Mouse (Mus musculus) left cerebral cortex, postnatal 14 days (tissue): ENCODE measurements around the gene Pim2. TPM values are rescaled to one million over a fixed set of nuclear protein-coding genes. Genes with fewer than 3 reads are reported as not detected.
A peak's percentile ranks its signal among the peaks of the same experiment; 100 is the strongest.
"Not testable (repeated sequence)": the region's sequence is repeated elsewhere in the genome, so short reads cannot be mapped to it uniquely, and the experiment has no call there.

Experiments
- DNase-seq, 2 experiments: peaks; one replicate each; pipeline ENCODE4 v3.0.0; 2021 to 2022; ENCODE audit warnings: low spot score in 2 of 2, mixed read lengths in 1 of 2
- intact Hi-C: fragments of 180-260 bp; cut with DNase I; formaldehyde crosslinking; loops from one replicate; pipeline ENCODE4 v1.15.1; 2025
- total RNA-seq, 2 experiments: library from RNA; stranded (reverse); gene quantifications; 2 replicates each; pipeline ENCODE4 v1.2.3; 2021

Pim2 gene
- total RNA-seq, 2 experiments from 2014 or later: 53.9 to 56.1 TPM

- intact Hi-C loops: loop anchor here (2.0 kb wide), 1 partner anchor 20 kb away; the partner anchor contains the start of gene Pim2
- DNase-seq: peak; percentile 88 to 91
Observed at GRCm38 (mm10) chrX:7898880-7899874, 21.1 kb downstream of the Pim2 start, which contains the start of the genes Pqbp1 and Timm17b. Gene Pqbp1 (minus strand): TSS chrX:7899269. Gene Timm17b (plus strand): TSS chrX:7899357.

- intact Hi-C loops: no loop called here
Observed at GRCm38 (mm10) chrX:7904441-7904840, 26.4 kb downstream of the Pim2 start.

GRCm38 (mm10) chrX:7907735-7908134 is 29.7 kb downstream of the Pim2 start, which contains the start of gene Gm10491:
Gene Gm10491 (minus strand): TSS chrX:7907835.
- DNase-seq: no peak
- intact Hi-C loops: no loop called here

More at GRCm38 (mm10) chrX:7904441-7904840, 26.4 kb downstream of the Pim2 start:
- DNase-seq: no peak

GRCm38 (mm10) chrX:7909242-7909641 is 31.2 kb downstream of the Pim2 start, which contains the start of gene Gm10490:
Gene Gm10490 (plus strand): TSS chrX:7909542.
- DNase-seq, intact Hi-C loops: not testable (repeated sequence)

- intact Hi-C loops: loop anchor here (5.0 kb wide), 1 partner anchor 107 kb away; the partner anchor contains the start of gene Glod5
- DNase-seq: no peak
Observed at GRCm38 (mm10) chrX:7910473-7910872, 32.4 kb downstream of the Pim2 start.

- intact Hi-C loops: not testable (repeated sequence)
- peak in 1 of 2 experiments; percentile 32 for DNase-seq
Observed at GRCm38 (mm10) chrX:7915669-7916068, 37.6 kb downstream of the Pim2 start.

- DNase-seq, intact Hi-C loops: not testable (repeated sequence)
Observed at GRCm38 (mm10) chrX:7917960-7918359, 39.9 kb downstream of the Pim2 start.

GRCm38 (mm10) chrX:7919601-7920383 is 41.7 kb downstream of the Pim2 start, which contains the start of gene Pcsk1n:
Gene Pcsk1n (plus strand): TSS chrX:7919822.
- intact Hi-C loops: loop anchor here (10.0 kb wide), 1 partner anchor 215 kb away; the partner anchor contains the start of gene Wdr13
- peak; percentile 44 to 63 for DNase-seq

GRCm38 (mm10) chrX:7922032-7922431 is 44.0 kb downstream of the Pim2 start:
- DNase-seq: no peak
- intact Hi-C loops: loop anchor here (10.0 kb wide), 1 partner anchor 213 kb away; the partner anchor contains the start of gene Wdr13

GRCm38 (mm10) chrX:7926266-7926665 is 48.2 kb downstream of the Pim2 start:
- intact Hi-C loops: loop anchor here (10.0 kb wide), 1 partner anchor 209 kb away; the partner anchor contains the start of gene Wdr13

GRCm38 (mm10) chrX:7927116-7927515 is 49.1 kb downstream of the Pim2 start:
- no peak for DNase-seq
- intact Hi-C loops: loop anchor here (10.0 kb wide), 1 partner anchor 208 kb away; the partner anchor contains the start of gene Wdr13

More at GRCm38 (mm10) chrX:7926266-7926665, 48.2 kb downstream of the Pim2 start:
- DNase-seq: no peak

- intact Hi-C loops: loop anchor here (10.0 kb wide), 1 partner anchor 206 kb away; the partner anchor contains the start of gene Wdr13
Observed at GRCm38 (mm10) chrX:7928270-7928790, 50.3 kb downstream of the Pim2 start, which contains the start of gene Eras. Gene Eras (minus strand): TSS chrX:7928607.

More at GRCm38 (mm10) chrX:7928270-7928790, 50.3 kb downstream of the Pim2 start, which contains the start of gene Eras:
- DNase-seq: no peak

Other genes starting within 250 kb of the Pim2 start
- 1,000 to 10,000 TPM; 2,344 to 2,346 TPM for gene Syp, start 239.8 kb upstream of the Pim2 start, total RNA-seq
- gene Prickle3, start 221.0 kb upstream of the Pim2 start, total RNA-seq: 1 to 10 TPM; 1.3 to 1.8 TPM
- 10 to 100 TPM in 1 of 2 experiments, 1 to 10 TPM in 1; 9.1 to 12.4 TPM for gene Plp2, start 206.9 kb upstream of the Pim2 start, total RNA-seq
- gene Magix, start 197.0 kb upstream of the Pim2 start, total RNA-seq: under 1 TPM; 0.11 to 0.15 TPM
- gene Gpkow, start 181.1 kb upstream of the Pim2 start, total RNA-seq: 10 to 100 TPM; 33.7 to 34.6 TPM
- gene Wdr45, start 163.9 kb upstream of the Pim2 start, total RNA-seq: 10 to 100 TPM; 44.9 to 53.6 TPM
- gene Gm45208, start 156.0 kb upstream of the Pim2 start, total RNA-seq: not detected
- 100 to 1,000 TPM; 102 to 110 TPM for gene Praf2, start 149.8 kb upstream of the Pim2 start, total RNA-seq
- 10 to 100 TPM; 23.1 to 23.8 TPM for gene Ccdc120, start 127.4 kb upstream of the Pim2 start, total RNA-seq
- 10 to 100 TPM; 35.9 to 37.3 TPM for gene Tfe3, start 115.7 kb upstream of the Pim2 start, total RNA-seq
- gene Gripap1, start 88.5 kb upstream of the Pim2 start, total RNA-seq: 10 to 100 TPM; 83.3 to 92.9 TPM
- 1 to 10 TPM; 9.7 TPM for gene Kcnd1, start 56.0 kb upstream of the Pim2 start, total RNA-seq
- 10 to 100 TPM; 61.1 to 68.2 TPM for gene Otud5, start 36.9 kb upstream of the Pim2 start, total RNA-seq
- 10 to 100 TPM; 46.3 to 56.3 TPM for gene Slc35a2, start 5.8 kb downstream of the Pim2 start, total RNA-seq
- 10 to 100 TPM; 79.9 to 80.4 TPM for gene Pqbp1, start 21.0 kb downstream of the Pim2 start, total RNA-seq
- gene Timm17b, start 21.1 kb downstream of the Pim2 start, total RNA-seq: 10 to 100 TPM; 25.8 to 28.6 TPM
- gene Gm10491, start 29.6 kb downstream of the Pim2 start, total RNA-seq: not detected
- gene Gm10490, start 31.3 kb downstream of the Pim2 start, total RNA-seq: not detected
- gene Pcsk1n, start 41.6 kb downstream of the Pim2 start, total RNA-seq: 100 to 1,000 TPM; 329 to 351 TPM
- gene Eras, start 50.3 kb downstream of the Pim2 start, total RNA-seq: not detected
- 10 to 100 TPM; 53.4 to 60.1 TPM for gene Hdac6, start 69.6 kb downstream of the Pim2 start, total RNA-seq
- not detected for gene Gata1, start 99.8 kb downstream of the Pim2 start, total RNA-seq
- gene Glod5, start 140.2 kb downstream of the Pim2 start, total RNA-seq: under 1 TPM in 1 of 2 experiments, not detected in 1; 0.75 TPM
- gene Suv39h1, start 196.5 kb downstream of the Pim2 start, total RNA-seq: 10 to 100 TPM; 27.2 to 30.8 TPM
- gene Was, start 212.2 kb downstream of the Pim2 start, total RNA-seq: 1 to 10 TPM; 1.1 to 2.9 TPM